Mouse (Mus musculus) limb, embryonic 15.5 days (tissue): ENCODE measurements at regions not wholly inside any gene's neighbourhood (a gene's known extent, or its start where the extent isn't known, plus 50 kb on each side); places are given as distances from the start of the nearest gene placed in this dataset.

Experiments
- ATAC-seq: fragments of 200-750 bp; cut with Nextera tagmentation; 2 replicates; pipeline ENCODE4 v1.8.0; 2017; ENCODE audit warnings: low read depth, moderate TSS enrichment; ENCODE audit not compliant: insufficient number of reproducible peaks, low FRiP score, low TSS enrichment
- H3K27ac ChIP-seq: fragments of 300-500 bp; sonication (generic); 2 replicates; pipeline ENCODE4 v1.5.1; 2015; ENCODE audit warnings: moderate library complexity, mild to moderate bottlenecking, inconsistent platforms
- H3K27me3 ChIP-seq: fragments of 300-500 bp; sonication (generic); 2 replicates; pipeline ENCODE4 v1.6.1; 2015; ENCODE audit warnings: inconsistent platforms
- H3K36me3 ChIP-seq: fragments of 300-500 bp; sonication (generic); 2 replicates; pipeline ENCODE4 v1.6.1; 2015; ENCODE audit warnings: inconsistent platforms
- H3K4me1 ChIP-seq: fragments of 300-500 bp; sonication (generic); 2 replicates; pipeline ENCODE4 v1.6.1; 2015; ENCODE audit warnings: inconsistent platforms
- H3K4me2 ChIP-seq: fragments of 300-500 bp; sonication (generic); 2 replicates; pipeline ENCODE4 v1.6.1; 2015; ENCODE audit warnings: mild to moderate bottlenecking, inconsistent platforms
- H3K4me3 ChIP-seq: fragments of 300-500 bp; sonication (generic); 2 replicates; pipeline ENCODE4 v1.5.1; 2015; ENCODE audit warnings: mild to moderate bottlenecking, inconsistent platforms
- H3K9ac ChIP-seq: fragments of 300-500 bp; sonication (generic); 2 replicates; pipeline ENCODE4 v1.6.1; 2015; ENCODE audit warnings: inconsistent platforms
- H3K9me3 ChIP-seq: fragments of 300-500 bp; sonication (generic); 2 replicates; pipeline ENCODE4 v1.6.1; 2016; ENCODE audit warnings: inconsistent platforms
- WGBS: fragments of 180-500 bp; shearing (Covaris S2); methylation state at CpG from one replicate; pipeline ENCODE4 v1.1.7; 2015; 5-methylcytosine and 5-hydroxymethylcytosine counted together

- H3K27ac ChIP-seq: no peak overlapping the region
- no peak for ATAC-seq
- H3K4me1 ChIP-seq: 0 out of 2 replicates have a peak, but pooled peaks cover 6% of the 10 kb centered on the region
- no peaks in the 10 kb centered on the region for H3K27me3 ChIP-seq
- H3K4me3 ChIP-seq: no peak overlapping the region
- 10% methylated on average over 5 of the region's 5 CpGs for WGBS
- no peak overlapping the region for H3K4me2 ChIP-seq
- H3K36me3 ChIP-seq: no peaks in the 10 kb centered on the region
- no peak overlapping the region for H3K9ac ChIP-seq
- H3K9me3 ChIP-seq: no peaks in the 10 kb centered on the region
Observed at GRCm38 (mm10) chr10:38875667-38876245, 54.2 kb upstream of the Rfpl4b start.

DNA sequence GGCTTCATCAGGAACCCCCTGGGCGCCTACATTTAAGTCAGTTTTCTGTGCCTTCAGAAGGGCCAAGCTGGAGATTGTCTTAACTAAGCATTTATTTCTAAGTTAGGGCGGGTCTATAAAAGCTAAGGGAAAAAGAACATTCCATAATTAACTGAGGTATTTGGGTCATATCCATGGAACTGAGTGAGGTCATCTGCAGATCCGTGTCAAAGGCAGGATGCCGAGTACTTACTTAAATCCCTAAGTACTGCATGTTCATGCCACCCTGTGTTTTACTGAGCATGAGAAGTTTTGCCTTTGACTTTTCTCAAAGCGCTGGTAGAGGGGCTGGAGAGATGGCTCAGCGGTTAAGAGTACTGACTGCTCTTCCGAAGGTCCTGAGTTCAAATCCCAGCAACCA, 57.7 kb upstream of the Rfpl4b start:
- Histone ChIP-seq H3K36me3 (no peaks in the 10 kb centered on the region), H3K4me1 (0 out of 2 replicates have a peak, but pooled peaks cover 6% of the 10 kb centered on the region), H3K27me3 (no peaks in the 10 kb centered on the region), H3K9ac (no peak overlapping the region), H3K4me2 (no peak overlapping the region), H3K9me3 (no peaks in the 10 kb centered on the region), H3K4me3 (no peak overlapping the region), H3K27ac (no peak overlapping the region)
- 87% methylated on average over 7 of the region's 7 CpGs for WGBS
- no peak for ATAC-seq

GRCm38 (mm10) chr10:38880642-38881187, 59.1 kb upstream of the Rfpl4b start:
- Histone ChIP-seq H3K9me3 (no peaks in the 10 kb centered on the region), H3K4me3 (no peak overlapping the region), H3K27ac (no peak overlapping the region), H3K9ac (no peak overlapping the region), H3K4me1 (0 out of 2 replicates have a peak, but pooled peaks cover 4% of the 10 kb centered on the region), H3K36me3 (no peaks in the 10 kb centered on the region), H3K4me2 (no peak overlapping the region), H3K27me3 (no peaks in the 10 kb centered on the region)
- ATAC-seq: no peak
- 69% methylated on average over 7 of the region's 7 CpGs for WGBS

- Histone ChIP-seq H3K36me3 (no peaks in the 10 kb centered on the region), H3K9me3 (no peaks in the 10 kb centered on the region), H3K4me1 (0 out of 2 replicates have a peak, but pooled peaks cover 4% of the 10 kb centered on the region), H3K4me2 (no peak overlapping the region), H3K4me3 (no peak overlapping the region), H3K9ac (no peak overlapping the region), H3K27ac (no peak overlapping the region), H3K27me3 (no peaks in the 10 kb centered on the region)
- ATAC-seq: no peak
- WGBS: 74% methylated on average over 6 of the region's 6 CpGs
Observed at GRCm38 (mm10) chr10:38882154-38882553, 60.6 kb upstream of the Rfpl4b start.

- Histone ChIP-seq H3K9ac (no peak overlapping the region), H3K4me1 (no peaks in the 10 kb centered on the region), H3K27me3 (no peaks in the 10 kb centered on the region), H3K36me3 (no peaks in the 10 kb centered on the region), H3K9me3 (no peaks in the 10 kb centered on the region), H3K4me2 (no peak overlapping the region), H3K4me3 (no peak overlapping the region), H3K27ac (no peak overlapping the region)
- no peak for ATAC-seq
- 72% methylated on average over 2 of the region's 2 CpGs for WGBS
Observed at GRCm38 (mm10) chr10:38883816-38884599, 62.4 kb upstream of the Rfpl4b start.

DNA sequence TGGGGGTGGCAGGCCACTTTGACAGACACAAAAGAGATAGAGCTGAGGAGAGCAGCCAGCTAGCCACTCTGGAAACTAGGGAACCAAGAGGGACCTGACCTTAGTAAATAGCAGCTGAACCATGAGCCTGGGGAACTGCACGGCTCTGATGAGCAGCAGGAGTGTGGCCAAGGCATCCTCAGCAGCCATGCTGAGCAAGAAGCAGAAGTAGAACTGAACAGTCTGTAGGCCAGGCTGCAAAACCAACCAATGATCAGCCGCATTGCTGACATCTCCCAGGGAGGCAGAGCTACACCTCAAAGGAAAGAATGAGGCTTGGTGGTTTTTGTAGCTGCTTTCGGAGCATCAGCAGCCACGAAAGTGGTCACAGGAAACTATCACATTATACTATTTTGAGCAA, 63.1 kb upstream of the Rfpl4b start:
- Histone ChIP-seq H3K9me3 (no peaks in the 10 kb centered on the region), H3K27ac (no peak overlapping the region), H3K4me2 (no peak overlapping the region), H3K4me3 (no peak overlapping the region), H3K27me3 (no peaks in the 10 kb centered on the region), H3K9ac (no peak overlapping the region), H3K4me1 (no peaks in the 10 kb centered on the region), H3K36me3 (no peaks in the 10 kb centered on the region)
- WGBS: 75% methylated on average over 4 of the region's 4 CpGs
- no peak for ATAC-seq

DNA sequence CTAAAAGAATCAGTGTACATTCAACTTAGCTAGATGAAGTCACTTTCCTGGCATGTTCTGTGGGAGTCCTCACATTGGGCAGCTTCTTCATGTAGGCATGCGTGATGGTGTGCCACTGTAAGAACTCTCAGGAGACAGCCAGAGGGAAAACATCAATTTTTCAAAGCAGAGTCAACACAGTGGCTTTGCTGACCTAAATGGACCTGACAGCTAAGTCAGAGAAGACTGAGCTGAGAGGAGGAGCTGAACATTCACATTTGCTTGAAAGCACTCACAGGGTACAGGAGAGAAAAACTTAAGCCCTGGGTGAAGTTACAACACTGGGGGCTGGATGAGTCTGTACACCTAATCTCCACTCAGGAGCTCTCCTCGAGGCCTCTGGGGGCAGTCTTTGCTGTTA, 64.9 kb upstream of the Rfpl4b start:
- Histone ChIP-seq H3K36me3 (no peaks in the 10 kb centered on the region), H3K27ac (no peak overlapping the region), H3K27me3 (no peaks in the 10 kb centered on the region), H3K4me1 (no peaks in the 10 kb centered on the region), H3K4me2 (no peak overlapping the region), H3K4me3 (no peak overlapping the region), H3K9ac (no peak overlapping the region), H3K9me3 (no peaks in the 10 kb centered on the region)
- WGBS: 43% methylated on average over 2 of the region's 2 CpGs
- ATAC-seq: no peak

- no peak overlapping the region for H3K27ac ChIP-seq
- no peaks in the 10 kb centered on the region for H3K4me1 ChIP-seq
- no peaks in the 10 kb centered on the region for H3K9me3 ChIP-seq
- no peak for ATAC-seq
- WGBS: 71% methylated on average over 9 of the region's 9 CpGs
- H3K36me3 ChIP-seq: no peaks in the 10 kb centered on the region
- no peak overlapping the region for H3K9ac ChIP-seq
- no peak overlapping the region for H3K4me3 ChIP-seq
- no peaks in the 10 kb centered on the region for H3K27me3 ChIP-seq
- H3K4me2 ChIP-seq: no peak overlapping the region
Observed at GRCm38 (mm10) chr10:38887896-38888295, 66.3 kb upstream of the Rfpl4b start.

- no peak overlapping the region for H3K4me2 ChIP-seq
- H3K36me3 ChIP-seq: no peaks in the 10 kb centered on the region
- 36% methylated on average over 1 of the region's 1 CpGs for WGBS
- no peak for ATAC-seq
- no peak overlapping the region for H3K27ac ChIP-seq
- no peaks in the 10 kb centered on the region for H3K27me3 ChIP-seq
- H3K9ac ChIP-seq: no peak overlapping the region
- H3K4me1 ChIP-seq: no peaks in the 10 kb centered on the region
- no peaks in the 10 kb centered on the region for H3K9me3 ChIP-seq
- no peak overlapping the region for H3K4me3 ChIP-seq
Observed at GRCm38 (mm10) chr10:38894706-38895105, 70.6 kb upstream of the Lama4 start.

- H3K4me2 ChIP-seq: no peak overlapping the region
- 72% methylated on average over 3 of the region's 3 CpGs for WGBS
- no peaks in the 10 kb centered on the region for H3K4me1 ChIP-seq
- no peak overlapping the region for H3K27ac ChIP-seq
- H3K27me3 ChIP-seq: no peaks in the 10 kb centered on the region
- H3K9ac ChIP-seq: no peak overlapping the region
- H3K36me3 ChIP-seq: no peaks in the 10 kb centered on the region
- H3K4me3 ChIP-seq: no peak overlapping the region
- H3K9me3 ChIP-seq: no peaks in the 10 kb centered on the region
- ATAC-seq: no peak
Observed at GRCm38 (mm10) chr10:38895656-38896055, 69.7 kb upstream of the Lama4 start.

- WGBS: 72% methylated on average over 5 of the region's 5 CpGs
- Histone ChIP-seq H3K27ac (no peak overlapping the region), H3K36me3 (no peaks in the 10 kb centered on the region), H3K27me3 (no peaks in the 10 kb centered on the region), H3K9ac (no peak overlapping the region), H3K9me3 (no peaks in the 10 kb centered on the region), H3K4me3 (no peak overlapping the region), H3K4me2 (no peak overlapping the region), H3K4me1 (no peaks in the 10 kb centered on the region)
- ATAC-seq: no peak
Observed at GRCm38 (mm10) chr10:38897573-38897972, 67.7 kb upstream of the Lama4 start.

GRCm38 (mm10) chr10:38906121-38906520, 59.2 kb upstream of the Lama4 start:
- H3K27ac ChIP-seq: no peak overlapping the region
- H3K27me3 ChIP-seq: no peaks in the 10 kb centered on the region
- H3K9me3 ChIP-seq: no peaks in the 10 kb centered on the region
- no peak overlapping the region for H3K9ac ChIP-seq
- H3K4me1 ChIP-seq: peaks cover 23% of the 10 kb centered on the region
- no peaks in the 10 kb centered on the region for H3K36me3 ChIP-seq
- H3K4me3 ChIP-seq: no peak overlapping the region
- no peak for ATAC-seq
- H3K4me2 ChIP-seq: no peak overlapping the region
- WGBS: 74% methylated on average over 3 of the region's 3 CpGs
